Mouse (Mus musculus): ENCODE results near the gene Olfr319.
"Not testable (repeated sequence)": the region's sequence is repeated elsewhere in the genome, so short reads cannot be mapped to it uniquely, and the experiment has no call there.

Olfr319 gene

GRCm38 (mm10) chr11:58698862-58699261 lies at the start of gene Olfr319:
Olfr319 (plus strand) TSS chr11:58699162.
- no peak for DNase-seq (ENCODE audit: low read depth, low spot score)

DNA sequence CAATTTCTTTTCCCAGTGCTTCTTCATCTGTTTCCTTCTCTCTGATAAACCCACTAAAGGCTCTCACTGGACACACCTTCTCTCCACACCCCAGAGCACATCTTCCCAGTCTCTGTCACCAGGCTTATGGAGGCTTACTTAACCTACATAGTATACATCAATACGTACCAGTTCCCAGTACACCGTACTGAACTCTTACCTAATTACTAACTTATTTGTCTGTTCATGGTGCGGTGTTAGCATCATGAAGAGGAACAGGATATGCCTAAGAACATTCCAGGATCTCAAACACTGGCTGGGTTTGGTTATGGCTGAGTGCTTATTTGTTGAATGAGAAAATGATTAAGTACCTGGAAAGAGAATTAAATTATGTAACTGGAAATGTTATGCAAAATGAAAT lies 43.8 kb upstream of the Olfr319 start:
- no peak for DNase-seq (ENCODE audit: low read depth, low spot score)

- no peak for DNase-seq (ENCODE audit: low read depth, low spot score)
Observed at GRCm38 (mm10) chr11:58658596-58658995, 40.4 kb upstream of the Olfr319 start, which contains the start of gene Olfr322. Olfr322 (plus strand) TSS chr11:58658782.

DNA sequence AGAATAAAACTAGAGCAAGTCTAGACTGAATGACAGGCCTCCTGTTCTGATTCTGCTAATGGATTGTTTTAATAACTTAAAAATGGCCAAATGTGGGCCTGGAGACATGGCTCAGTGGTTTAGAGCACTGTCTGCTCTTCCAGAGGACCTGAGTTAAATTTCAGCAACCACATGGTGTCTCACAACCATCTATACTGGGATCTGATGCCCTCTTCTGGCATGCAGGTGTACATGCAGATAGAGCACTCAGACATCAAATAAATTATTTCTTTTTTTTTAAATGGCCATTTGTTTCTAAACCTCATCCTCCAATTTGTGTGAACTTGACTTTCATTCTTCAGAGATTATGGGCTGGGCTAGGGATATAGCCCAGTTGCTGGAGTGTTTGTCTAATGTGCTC lies 29.7 kb upstream of the Olfr319 start:
- DNase-seq (ENCODE audit: low read depth, low spot score), result no peak

DNA sequence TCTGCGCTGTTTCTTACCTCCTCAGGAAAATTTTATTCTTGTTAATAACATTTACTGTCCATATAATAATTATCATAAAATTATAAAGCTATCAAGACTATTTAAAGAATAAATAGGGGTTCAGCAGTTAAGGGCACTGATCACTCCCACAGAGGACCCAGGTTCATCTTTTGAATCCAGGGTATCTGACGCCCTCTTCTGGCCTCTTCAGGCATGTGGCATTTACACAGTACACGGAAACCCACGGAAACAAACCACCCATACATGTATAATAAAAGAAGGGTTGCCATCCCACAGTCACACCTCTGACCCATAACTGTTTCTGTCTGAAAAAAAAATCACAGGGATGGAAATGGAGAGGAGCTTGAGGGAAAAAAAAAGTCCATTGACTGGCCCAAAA lies 27.1 kb upstream of the Olfr319 start:
- DNase-seq (ENCODE audit: low read depth, low spot score), result no peak

DNA sequence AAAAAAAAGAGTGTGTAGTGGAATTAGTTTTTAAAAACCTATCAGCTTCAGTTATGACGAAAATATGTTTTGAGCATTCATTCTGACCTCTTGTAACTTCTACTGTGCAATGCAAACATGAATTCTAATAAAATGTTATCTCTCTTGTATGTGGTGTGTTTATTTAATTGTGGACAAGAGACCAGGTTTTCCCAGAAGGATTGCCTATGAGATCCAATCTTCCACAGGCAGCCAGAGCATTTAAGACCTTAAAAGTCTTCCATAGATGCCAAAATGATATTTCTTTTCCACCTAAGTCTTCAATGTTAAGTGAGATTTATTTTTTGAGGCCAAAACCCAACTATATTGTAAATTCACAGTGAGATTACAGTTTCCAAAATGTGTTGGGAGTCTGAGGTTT lies 18.2 kb upstream of the Olfr319 start, which contains the start of gene Olfr320:
Olfr320 (plus strand) TSS at position 301 of the 400 bp plus-strand sequence.
- no peak for DNase-seq (ENCODE audit: low read depth, low spot score)

- DNase-seq (ENCODE audit: low read depth, low spot score), result no peak
Observed at GRCm38 (mm10) chr11:58709086-58709485, 10.1 kb downstream of the Olfr319 start.

GRCm38 (mm10) chr11:58717723-58718122 lies 18.8 kb downstream of the Olfr319 start:
- not testable (repeated sequence) for DNase-seq (ENCODE audit: low read depth, low spot score)

GRCm38 (mm10) chr11:58719701-58720100 lies 20.7 kb downstream of the Olfr319 start:
- no peak for DNase-seq (ENCODE audit: low read depth, low spot score)

- DNase-seq (ENCODE audit: low read depth, low spot score), result no peak
Observed at GRCm38 (mm10) chr11:58723914-58724313, 25.0 kb downstream of the Olfr319 start, which contains the start of gene Olfr318. Olfr318 (minus strand) TSS chr11:58724014.

- DNase-seq (ENCODE audit: low read depth, low spot score), result not testable (repeated sequence)
Observed at GRCm38 (mm10) chr11:58727896-58728650, 29.1 kb downstream of the Olfr319 start.

DNA sequence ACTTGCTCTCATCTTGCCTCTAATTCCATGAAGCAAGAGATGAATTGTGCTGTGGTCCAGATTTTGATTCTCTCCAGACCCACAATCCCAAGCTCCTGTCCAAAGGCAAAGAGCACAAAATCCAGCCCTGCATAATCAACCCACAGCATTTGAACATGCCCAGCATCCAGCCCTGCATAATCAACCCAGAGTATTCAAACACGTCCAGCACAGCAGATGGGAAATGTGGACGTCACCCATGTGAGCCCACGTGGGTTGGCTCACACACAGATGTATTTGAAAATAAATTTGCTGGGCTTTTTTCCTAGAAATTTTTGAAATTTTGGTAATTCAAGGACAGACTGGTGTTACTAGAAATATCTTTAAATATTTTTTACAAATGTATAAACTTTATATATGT lies 34.4 kb downstream of the Olfr319 start:
- no peak for DNase-seq (ENCODE audit: low read depth, low spot score)

DNA sequence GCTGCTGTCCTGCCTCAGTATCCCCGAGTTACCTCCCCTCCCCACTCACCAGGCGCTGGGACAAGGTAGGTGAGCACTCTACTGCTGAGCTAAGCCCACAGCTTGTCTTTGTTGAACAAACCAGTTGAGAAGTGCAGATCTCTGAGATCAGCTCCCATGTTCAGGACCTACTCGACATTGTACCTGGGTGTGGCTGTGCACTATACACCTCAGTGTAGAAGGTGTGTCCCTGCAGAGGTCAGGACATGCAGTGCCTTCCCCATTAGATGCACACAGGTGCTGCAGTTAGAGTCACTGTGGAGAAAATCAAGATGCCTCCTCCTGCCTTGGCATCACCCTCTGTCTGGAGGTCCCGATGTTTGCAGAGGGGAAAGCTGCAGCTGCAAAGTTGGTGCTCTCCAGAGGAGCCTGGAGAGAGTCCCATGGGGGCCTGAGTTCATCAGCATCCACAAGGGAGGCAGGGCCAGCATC lies 39.9 kb downstream of the Olfr319 start, which contains the start of gene Olfr317:
Olfr317 (minus strand) TSS at position 421 of the 471 bp plus-strand sequence.
- DNase-seq (ENCODE audit: low read depth, low spot score), result no peak

GRCm38 (mm10) chr11:58751096-58751495 lies 52.1 kb downstream of the Olfr319 start:
- DNase-seq (ENCODE audit: low read depth, low spot score), result not testable (repeated sequence)

DNA sequence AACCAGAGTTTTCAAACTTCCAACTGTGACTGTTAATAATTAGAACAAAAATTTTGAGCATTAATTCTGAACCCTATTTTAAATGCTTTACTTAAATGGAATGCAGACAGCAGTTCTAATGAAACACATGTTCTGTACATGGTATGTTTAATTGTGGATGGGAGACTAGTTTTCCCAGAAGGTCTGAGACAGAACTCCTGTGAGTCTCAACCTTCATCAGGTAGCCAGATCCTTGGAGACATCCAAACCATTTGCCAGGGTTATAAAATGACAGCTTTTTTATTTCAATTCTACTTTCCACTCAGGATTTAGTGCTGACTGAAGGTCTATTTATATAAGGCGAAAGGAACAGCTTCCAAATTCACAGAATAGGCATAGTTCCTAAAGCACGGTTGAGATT lies 53.5 kb downstream of the Olfr319 start, which contains the start of gene Olfr316:
Olfr316 (plus strand) TSS at position 301 of the 400 bp plus-strand sequence.
- DNase-seq (ENCODE audit: low read depth, low spot score), result no peak
